ENCODE assay signal across 11 mouse cellular contexts in genomic region chr9:70416412-70416811, GRCm38 (mm10). TPM values are rescaled to one million over a fixed set of nuclear protein-coding genes. Genes with fewer than 3 reads are reported as not detected.
A peak's percentile ranks its signal among the peaks of the same experiment; 100 is the strongest.
DNase-seq lines count a peak whose midpoint lies in the region; ATAC-seq and TF ChIP-seq lines count a peak whose summit lies in the region.
"Had no signal": no experiment of that assay in that cellular context is flagged by ENCODE, and none has a peak within 500 bp of the region (broad histone marks: within the 10 kb centered on the region; RNA-seq: fewer than 3 reads in every experiment).

No protein-coding gene starts in this region.

- ATAC-seq in forebrain, postnatal 0 days = no peak
- no peak for ATAC-seq in forebrain, embryonic 15.5 days (replicated peaks)
- peak; percentile 92 for ATAC-seq in megakaryocyte progenitor cell, adult 5-6 weeks (replicated peaks; ENCODE audit: poor library complexity)
- no peak for ATAC-seq in forebrain, embryonic 13.5 days
- ATAC-seq: midbrain, embryonic 13.5 days had no signal

- no peak overlapping the region for H3K4me3 ChIP-seq in forebrain, postnatal 0 days (ENCODE audit: low read depth, low read length)
- no peak overlapping the region for H3K4me3 ChIP-seq in forebrain, embryonic 15.5 days
- no peak overlapping the region for H3K4me3 ChIP-seq in forebrain, embryonic 13.5 days
- H3K4me3 ChIP-seq: midbrain, embryonic 13.5 days had no signal

- no peaks in the 10 kb centered on the region for H3K27me3 ChIP-seq in forebrain, postnatal 0 days (ENCODE audit: insufficient read depth, low read length)
- no peaks in the 10 kb centered on the region for H3K27me3 ChIP-seq in forebrain, embryonic 15.5 days
- no peaks in the 10 kb centered on the region for H3K27me3 ChIP-seq in forebrain, embryonic 13.5 days
- H3K27me3 ChIP-seq: midbrain, embryonic 13.5 days had no signal

- H3K9me3 ChIP-seq in forebrain, postnatal 0 days (ENCODE audit: low read length) = no peaks in the 10 kb centered on the region
- no peaks in the 10 kb centered on the region for H3K9me3 ChIP-seq in forebrain, embryonic 15.5 days
- no peaks in the 10 kb centered on the region for H3K9me3 ChIP-seq in forebrain, embryonic 13.5 days (replicated peaks)
- H3K9me3 ChIP-seq: midbrain, embryonic 13.5 days had no signal

- intact Hi-C loops in heart, postnatal 10 days (cut with DNase I) = loop anchor here (5.0 kb wide), 1 partner anchor 151 kb away; no protein-coding TSS in a partner anchor
- intact Hi-C loops in left cerebral cortex, postnatal 36 days (cut with DNase I) = no loop called here

- DNase-seq in forebrain, postnatal 0 days = no peak
- peak; percentile 78 for DNase-seq in 416B (ENCODE audit: low read depth)
- peak; percentile 58 for DNase-seq in WW6 (ENCODE audit: low read depth, low spot score)
- no peak for DNase-seq in heart, postnatal 10 days
- DNase-seq in left cerebral cortex, postnatal 36 days (ENCODE audit: low spot score in 2 of 2) = no peak
- DNase-seq: cerebellum, postnatal 14 days; right cerebral cortex, postnatal 4 days had no signal

- no peak overlapping the region for H3K27ac ChIP-seq in forebrain, postnatal 0 days (ENCODE audit: low read depth, low read length)
- H3K27ac ChIP-seq in forebrain, embryonic 15.5 days (replicated peaks) = no peak overlapping the region
- no peak overlapping the region for H3K27ac ChIP-seq in forebrain, embryonic 13.5 days
- H3K27ac ChIP-seq: midbrain, embryonic 13.5 days had no signal

- TF ChIP-seq CTCF in forebrain, postnatal 0 days (IDR thresholded peaks at IDR 0.05; ENCODE audit: low read depth) = peak; percentile 47

- peaks cover 26% of the 10 kb centered on the region for H3K36me3 ChIP-seq in forebrain, postnatal 0 days (ENCODE audit: insufficient read depth)
- H3K36me3 ChIP-seq in forebrain, embryonic 15.5 days = peaks cover 49% of the 10 kb centered on the region
- peaks cover 71% of the 10 kb centered on the region for H3K36me3 ChIP-seq in forebrain, embryonic 13.5 days (ENCODE audit: poor library complexity, severe bottlenecking)

- H3K4me2 ChIP-seq in forebrain, postnatal 0 days (ENCODE audit: low read depth) = no peak overlapping the region
- no peak overlapping the region for H3K4me2 ChIP-seq in forebrain, embryonic 15.5 days (replicated peaks)
- H3K4me2 ChIP-seq in forebrain, embryonic 13.5 days = no peak overlapping the region
- H3K4me2 ChIP-seq: midbrain, embryonic 13.5 days had no signal

- H3K9ac ChIP-seq in forebrain, postnatal 0 days = no peak overlapping the region
- H3K9ac ChIP-seq in forebrain, embryonic 15.5 days (replicated peaks) = no peak overlapping the region
- no peak overlapping the region for H3K9ac ChIP-seq in forebrain, embryonic 13.5 days
- H3K9ac ChIP-seq: midbrain, embryonic 13.5 days had no signal

- WGBS in forebrain, postnatal 0 days = 78% methylated on average over 3 of the region's 3 CpGs
- WGBS in forebrain, embryonic 15.5 days = 86% methylated on average over 3 of the region's 3 CpGs
- 71% methylated on average over 3 of the region's 3 CpGs for WGBS in forebrain, embryonic 13.5 days

- no peaks in the 10 kb centered on the region; the same call in 1 of the 2 replicates for H3K4me1 ChIP-seq in forebrain, postnatal 0 days (ENCODE audit: insufficient read depth)
- H3K4me1 ChIP-seq in forebrain, embryonic 15.5 days = peaks cover 15% of the 10 kb centered on the region
- peaks cover 15% of the 10 kb centered on the region for H3K4me1 ChIP-seq in forebrain, embryonic 13.5 days

RNA-seq across cellular contexts. Expression of gene Ccnb2, which starts 4.9 kb away (rescaled TPM):
- 6.0 and 9.9 TPM in 2 replicates for total RNA-seq in forebrain, postnatal 0 days (2014; rRNA removed)
- 17.8 and 17.9 TPM in 2 replicates for polyA plus RNA-seq in forebrain, postnatal 0 days (2015; fragmentation: Nextera tagmentation; extraction: Ambion mirVana)
- 72.5 and 76.0 TPM in 2 replicates for polyA plus RNA-seq in forebrain, embryonic 15.5 days (2015; fragmentation: Nextera tagmentation; extraction: Ambion mirVana)
- 117 and 125 TPM in 2 replicates for total RNA-seq in megakaryocyte progenitor cell, adult 5-6 weeks (2015)
- 73.8 and 86.8 TPM in 2 replicates for total RNA-seq in megakaryocyte progenitor cell, adult 5-6 weeks (2017)
- total RNA-seq in heart, postnatal 10 days (2021) = 10 to 100 TPM; 22.0 to 22.2 TPM
- total RNA-seq in left cerebral cortex, postnatal 36 days (2021) = 1 to 10 TPM in 1 of 2 experiments, under 1 TPM in 1; 0.96 to 1.5 TPM
- 142 and 150 TPM in 2 replicates for polyA plus RNA-seq in forebrain, embryonic 13.5 days (2015; fragmentation: Nextera tagmentation; extraction: Ambion mirVana)

Comparison
In these comparisons a context has a peak if more than half of its experiments do, and no peak if none do; other contexts are left out.
1. DNase-seq: peak in 416B (single experiment) and WW6 (single experiment); none in forebrain, postnatal 0 days (single experiment), heart, postnatal 10 days (0 of 2) and left cerebral cortex, postnatal 36 days (0 of 2).